Mouse (Mus musculus) heart, adult 2 months (tissue): Measurements from ENCODE around the gene Fgf23.

ENCODE experiments used
- CTCF ChIP-seq: fragments of 200-600 bp; IDR thresholded peaks from 2 replicates; pipeline ENCODE4 v1.8.1; 2022; ENCODE audit warnings: antibody characterized with exemption, mild to moderate bottlenecking, moderate library complexity
- POLR2A ChIP-seq: fragments of 200-500 bp; IDR thresholded peaks from 2 replicates; pipeline ENCODE4 v1.6.1; 2011; ENCODE audit warnings: mild to moderate bottlenecking, low read depth, low read length, control low read depth; ENCODE audit not compliant: insufficient read depth

- no peak for TF ChIP-seq POLR2A
- TF ChIP-seq CTCF, result no peak
Measured at GRCm38 (mm10) chr6:127044909-127045308, 27.8 kb upstream of the Fgf23 start.
